Mouse (Mus musculus) layer of hippocampus, adult 9-11 months (tissue): Measurements from ENCODE around the gene Rasa4.
"Not testable (repeated sequence)": the region's sequence is repeated elsewhere in the genome, so short reads cannot be mapped to it uniquely, and the experiment has no call there.

Experiments
- DNase-seq: peaks from one replicate; pipeline ENCODE4 v3.0.0; 2022

Rasa4 gene

DNA sequence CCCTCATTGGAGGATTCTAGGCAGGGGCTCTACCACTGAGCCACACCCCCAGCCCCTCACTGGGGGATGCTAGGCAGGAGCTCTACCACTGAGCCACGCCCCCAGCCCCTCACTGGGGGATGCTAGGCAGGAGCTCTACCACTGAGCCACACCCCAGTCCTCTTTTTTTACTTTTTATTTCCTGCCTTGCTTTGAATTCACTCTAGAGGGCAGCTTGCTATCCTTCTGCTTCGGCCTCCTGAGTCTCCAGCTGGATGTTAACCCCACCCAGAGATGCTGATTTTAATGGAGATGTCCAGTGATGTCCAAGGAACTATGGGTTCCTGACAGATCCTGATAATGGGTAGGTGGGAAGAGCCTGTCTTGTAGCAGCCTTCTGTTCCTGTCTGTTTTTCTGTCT is 14.3 kb upstream of the Rasa4 start:
- DNase-seq, result no peak

DNA sequence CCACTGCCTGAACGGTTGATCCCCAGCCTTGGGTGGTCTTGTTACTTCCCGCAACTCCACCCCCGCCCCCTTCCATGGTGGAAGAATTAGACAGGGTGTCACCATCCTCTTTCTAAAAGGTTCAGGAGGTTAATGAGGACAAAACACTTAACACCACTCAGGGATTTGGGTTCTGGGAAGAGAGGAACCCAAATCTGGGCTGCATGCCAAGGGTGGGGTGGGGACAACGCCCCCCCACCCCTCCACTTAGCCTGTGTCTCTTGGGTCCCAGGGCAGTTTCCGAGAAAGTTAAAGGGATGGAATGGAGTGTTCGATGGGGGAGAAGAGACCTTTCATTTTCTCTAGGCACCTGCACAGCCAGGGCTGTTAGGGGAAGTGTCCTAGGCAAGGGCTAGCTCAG is 10.7 kb upstream of the Rasa4 start:
- DNase-seq, result no peak

DNA sequence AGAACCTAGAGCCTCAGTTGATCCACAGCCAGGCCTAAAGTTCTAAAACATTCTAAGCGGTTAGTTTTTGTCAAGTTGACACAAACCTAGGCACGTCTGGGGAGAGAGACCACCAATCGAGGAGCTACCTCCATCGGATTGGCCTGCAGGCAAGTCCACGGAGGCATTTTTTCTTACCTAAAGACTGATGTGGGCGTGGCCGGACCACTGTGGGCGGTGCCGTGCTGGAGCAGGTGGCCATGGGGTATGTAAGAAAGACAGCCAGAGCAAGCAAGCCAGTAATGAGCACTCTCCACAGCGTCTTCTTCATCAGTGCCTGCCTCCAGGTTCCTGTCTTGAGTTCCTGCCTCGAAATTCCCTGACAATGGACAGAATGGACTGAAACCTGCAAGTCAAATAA is 10.2 kb upstream of the Rasa4 start:
- no peak for DNase-seq

DNA sequence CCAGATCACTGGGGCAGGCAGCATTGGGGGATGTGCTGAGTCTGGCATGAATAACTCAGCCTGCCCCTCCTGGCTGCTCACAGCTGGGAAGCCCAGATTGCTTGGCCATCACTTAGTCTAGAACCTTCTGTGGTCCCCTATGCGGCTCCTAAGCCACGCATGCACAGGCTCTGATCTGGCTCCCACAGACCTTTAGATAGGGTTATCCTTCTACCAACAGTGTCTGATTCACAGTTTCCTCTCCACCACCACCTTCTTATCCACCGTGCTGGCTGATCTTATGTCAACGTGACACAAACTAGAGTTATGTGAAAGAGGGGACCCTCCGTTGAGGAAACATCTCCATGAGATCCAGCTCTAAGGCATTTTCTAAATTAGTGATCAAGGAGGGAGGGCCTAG is 8.6 kb upstream of the Rasa4 start:
- no peak for DNase-seq

DNA sequence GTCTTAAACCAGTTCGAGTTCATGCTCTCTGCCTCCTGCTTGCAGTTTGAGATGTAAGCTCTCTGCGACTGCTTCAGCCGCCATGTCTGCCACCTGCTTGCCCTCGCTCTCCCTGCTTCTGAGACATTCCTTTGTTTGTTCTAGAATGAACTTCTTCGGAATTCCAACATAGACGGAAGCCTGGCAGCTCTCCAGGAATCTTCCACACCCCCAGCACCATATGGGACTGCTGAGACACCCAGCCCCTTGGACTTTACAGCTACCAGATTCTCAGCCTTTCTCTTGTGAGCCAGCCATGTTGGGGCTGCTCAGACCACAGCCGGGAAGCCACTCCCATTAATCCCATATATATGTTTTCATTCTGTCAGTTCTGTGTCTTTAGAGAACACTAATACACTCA is 7.4 kb upstream of the Rasa4 start:
- DNase-seq, result peak; percentile 21

GRCm38 (mm10) chr5:136077001-136077550 is 6.6 kb upstream of the Rasa4 start:
- DNase-seq, result no peak

GRCm38 (mm10) chr5:136078136-136078535 is 5.6 kb upstream of the Rasa4 start:
- DNase-seq, result no peak

DNA sequence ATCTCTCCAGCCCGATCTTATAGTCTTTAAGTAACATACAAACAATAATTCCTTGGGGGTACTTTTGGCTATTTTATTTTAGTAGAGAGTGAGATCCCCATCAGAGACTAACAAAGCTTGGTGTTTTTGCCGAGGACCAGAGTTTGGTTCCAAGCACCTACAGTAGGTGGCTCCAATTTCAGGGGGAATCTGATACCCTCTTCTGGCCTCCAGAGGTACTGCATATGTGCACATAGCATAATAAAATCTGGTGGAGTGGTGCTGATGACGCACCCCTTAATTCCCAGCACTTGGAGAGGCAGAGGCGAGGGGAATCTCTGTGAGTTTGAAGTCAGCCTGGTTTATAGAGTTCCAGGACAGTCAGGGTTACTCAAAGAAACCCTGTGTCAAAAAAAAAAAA is 1.4 kb upstream of the Rasa4 start:
- no peak for DNase-seq

- peak; percentile 17 for DNase-seq
Observed at GRCm38 (mm10) chr5:136084144-136084881, 597 bp downstream of the Rasa4 start.

DNA sequence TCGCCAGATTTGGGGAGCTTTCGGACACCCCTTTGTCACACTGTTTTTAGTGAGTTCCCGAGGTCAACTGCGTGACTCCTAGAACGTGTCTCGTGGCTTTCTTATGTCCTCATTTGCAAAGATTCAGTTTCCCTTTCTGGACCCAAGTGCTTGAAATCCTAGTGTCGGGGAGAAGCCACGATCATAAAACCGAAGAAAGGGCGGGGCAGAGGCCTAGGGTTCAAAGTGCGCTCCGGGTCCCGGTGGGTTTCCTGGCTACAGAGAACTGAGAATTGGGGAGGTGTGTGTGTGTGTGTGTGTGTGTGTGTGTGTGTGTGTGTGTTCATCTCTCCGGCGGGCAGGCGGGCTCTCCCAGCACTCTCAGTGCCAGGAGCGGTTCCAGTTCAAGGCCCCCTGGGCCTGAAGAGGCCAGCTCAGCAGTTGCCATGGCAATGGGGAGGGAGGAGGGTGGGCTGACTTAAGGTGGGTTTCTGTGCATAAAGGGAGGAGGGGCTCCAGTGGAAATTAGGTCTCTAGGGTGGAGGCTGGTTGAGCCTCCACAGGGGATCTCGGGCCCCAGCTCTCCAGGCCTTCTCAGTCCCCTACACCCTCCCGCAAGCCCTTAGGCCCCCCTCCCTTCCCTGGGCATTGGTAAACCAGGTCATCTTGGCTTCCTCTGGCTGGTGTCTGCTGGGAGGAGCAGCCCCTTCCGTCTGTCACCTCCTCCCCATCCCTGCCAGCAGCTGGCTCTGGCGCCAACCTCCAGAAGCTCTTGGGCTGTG is 1.4 kb downstream of the Rasa4 start:
- DNase-seq, result peak; percentile 35

DNA sequence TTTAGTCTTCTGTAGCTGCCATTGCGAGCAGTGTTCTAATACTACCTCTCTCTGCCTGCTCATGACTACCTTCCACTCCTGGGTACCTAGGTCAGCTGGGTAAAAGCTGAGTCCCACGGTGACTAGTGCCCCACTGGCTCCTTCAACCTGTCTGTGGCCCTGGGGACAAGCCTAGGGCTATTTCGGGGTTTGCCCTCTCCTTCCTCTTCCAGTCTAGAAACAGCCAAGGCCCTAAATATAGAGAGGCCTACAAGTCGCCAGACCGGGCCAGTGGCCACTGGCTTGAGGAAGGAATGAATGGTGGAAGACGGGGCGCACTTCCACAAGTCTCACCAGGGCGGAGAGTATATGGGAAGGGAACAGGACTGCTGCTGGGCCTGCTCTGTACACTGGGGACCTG is 2.6 kb downstream of the Rasa4 start:
- DNase-seq, result peak; percentile 47

GRCm38 (mm10) chr5:136088821-136089575 is 5.3 kb downstream of the Rasa4 start:
- DNase-seq, result no peak

GRCm38 (mm10) chr5:136091927-136092326 is 8.2 kb downstream of the Rasa4 start:
- no peak for DNase-seq

GRCm38 (mm10) chr5:136094249-136095010 is 10.7 kb downstream of the Rasa4 start:
- no peak for DNase-seq

GRCm38 (mm10) chr5:136095089-136095488 is 11.4 kb downstream of the Rasa4 start:
- DNase-seq, result no peak

DNA sequence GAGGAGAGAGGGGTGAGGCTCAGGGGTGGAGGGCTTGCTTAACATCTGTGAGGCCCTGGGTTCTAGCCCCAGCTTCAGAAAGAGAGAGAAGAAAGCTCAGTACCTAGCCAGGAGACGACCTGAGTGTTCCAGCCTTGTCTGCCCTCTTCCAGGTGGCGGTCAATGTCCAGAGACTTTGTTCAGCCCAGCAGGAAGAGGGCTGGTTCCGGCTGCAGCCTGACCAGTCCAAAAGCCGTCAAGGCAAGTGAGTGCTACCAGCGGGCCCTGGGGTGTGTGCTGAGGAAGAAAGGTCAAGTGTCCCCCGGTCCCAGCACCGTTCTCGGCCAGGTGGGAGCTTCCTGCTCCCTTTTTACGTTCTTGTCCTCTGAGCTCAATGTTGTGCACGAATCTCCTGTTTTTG is 14.8 kb downstream of the Rasa4 start:
- no peak for DNase-seq

DNA sequence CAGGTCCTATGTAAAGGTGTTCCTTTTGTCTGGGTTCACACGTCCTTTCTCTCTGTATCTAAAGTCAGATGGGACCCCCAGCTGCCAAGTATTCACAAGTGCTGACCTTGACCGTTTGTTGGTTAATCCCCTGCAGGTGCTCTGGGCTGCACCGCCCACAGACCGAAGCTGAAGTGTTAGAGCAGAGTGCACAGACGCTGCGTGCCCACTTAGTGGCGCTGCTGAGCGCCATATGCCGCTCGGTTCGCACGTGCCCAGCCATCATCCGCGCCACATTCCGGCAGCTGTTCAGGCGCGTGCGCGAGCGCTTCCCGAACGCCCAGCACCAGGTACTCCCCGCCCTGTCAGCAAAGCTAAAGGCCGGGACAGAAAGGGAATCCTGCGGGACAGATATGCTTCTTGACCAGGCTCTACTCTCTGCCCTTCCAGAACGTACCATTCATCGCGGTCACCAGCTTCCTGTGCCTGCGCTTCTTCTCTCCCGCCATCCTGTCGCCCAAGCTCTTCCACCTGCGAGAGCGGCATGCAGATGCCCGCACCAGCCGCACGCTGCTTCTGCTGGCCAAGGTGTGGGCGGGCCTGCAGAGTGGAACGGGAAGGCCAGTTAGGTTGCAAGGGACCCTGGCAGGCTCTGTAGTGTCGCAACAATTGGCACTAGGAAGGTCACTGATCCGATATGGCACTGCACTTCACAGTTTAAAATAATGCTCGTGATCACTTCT is 18.5 kb downstream of the Rasa4 start:
- DNase-seq, result peak; percentile 59

GRCm38 (mm10) chr5:136104511-136104910 is 20.8 kb downstream of the Rasa4 start:
- no peak for DNase-seq

DNA sequence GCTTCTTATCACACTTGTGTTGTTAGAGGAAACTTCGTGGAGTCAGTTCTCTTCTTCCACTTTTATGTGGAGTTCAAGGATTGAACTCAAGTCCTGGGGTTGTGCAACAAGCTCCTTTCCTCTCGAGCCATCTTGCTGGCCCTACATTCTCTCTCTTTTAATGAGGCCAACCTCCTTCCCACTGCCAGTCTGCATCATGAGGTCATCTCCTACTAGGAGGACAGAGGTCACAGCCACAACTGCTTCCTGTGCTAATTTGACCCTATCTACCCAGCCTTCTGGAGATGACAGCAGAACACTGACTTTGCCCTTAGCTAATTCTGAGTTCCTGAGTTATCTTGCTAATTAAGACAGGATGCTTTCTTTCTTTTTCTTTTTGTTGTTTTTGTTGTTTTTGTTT is 24.8 kb downstream of the Rasa4 start:
- no peak for DNase-seq

DNA sequence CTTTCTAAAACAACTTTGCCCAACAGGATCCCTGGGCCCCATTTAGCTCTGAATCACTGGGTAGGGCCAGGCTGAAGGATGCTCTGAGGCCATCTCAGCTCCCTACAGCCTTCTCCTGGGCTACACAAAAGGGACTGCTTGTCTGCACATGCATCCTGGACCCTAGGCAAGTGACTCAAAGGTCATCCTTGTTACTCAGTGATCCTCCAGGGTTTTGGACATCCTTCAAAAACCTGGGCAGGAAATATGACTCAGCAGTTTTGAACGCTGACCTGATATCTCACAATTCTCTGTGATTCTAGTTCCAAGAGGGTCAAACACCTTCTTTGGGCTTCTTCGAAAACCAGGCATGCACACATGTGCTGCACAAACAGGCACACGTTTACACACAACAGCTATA is 25.3 kb downstream of the Rasa4 start:
- DNase-seq, result no peak

DNA sequence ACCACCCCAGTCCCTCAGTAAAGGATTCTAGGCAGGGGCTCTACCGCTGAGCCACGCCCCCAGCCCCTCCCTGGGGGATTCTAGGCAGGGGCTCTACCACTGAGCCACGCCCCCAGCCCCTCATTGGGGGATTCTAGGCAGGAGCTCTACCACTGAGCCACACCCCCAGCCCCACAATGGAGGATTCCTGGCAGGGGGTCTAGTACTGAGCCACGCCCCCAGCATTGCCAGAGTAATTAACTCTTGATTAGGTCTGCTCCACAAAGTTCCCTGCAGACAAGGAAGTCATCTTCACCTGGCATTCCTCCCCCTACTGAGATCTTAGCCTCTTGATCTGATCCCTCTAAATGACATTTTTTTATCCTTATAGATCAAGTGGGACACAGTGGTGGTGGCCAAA is 29.8 kb downstream of the Rasa4 start:
- DNase-seq, result not testable (repeated sequence)
